Mouse (Mus musculus) lung, postnatal 4 days (tissue): ENCODE data around the gene Plin3.

Source experiments
- DNase-seq, 2 experiments: peaks; one replicate each; pipeline ENCODE4 v3.0.0; 2021

The Plin3 gene

GRCm38 (mm10) chr17:56233818-56234469 is 58.7 kb downstream of the Plin3 start:
- peak; percentile 28 to 62 for DNase-seq

GRCm38 (mm10) chr17:56233389-56233788 is 59.3 kb downstream of the Plin3 start:
- DNase-seq, result no peak

DNA sequence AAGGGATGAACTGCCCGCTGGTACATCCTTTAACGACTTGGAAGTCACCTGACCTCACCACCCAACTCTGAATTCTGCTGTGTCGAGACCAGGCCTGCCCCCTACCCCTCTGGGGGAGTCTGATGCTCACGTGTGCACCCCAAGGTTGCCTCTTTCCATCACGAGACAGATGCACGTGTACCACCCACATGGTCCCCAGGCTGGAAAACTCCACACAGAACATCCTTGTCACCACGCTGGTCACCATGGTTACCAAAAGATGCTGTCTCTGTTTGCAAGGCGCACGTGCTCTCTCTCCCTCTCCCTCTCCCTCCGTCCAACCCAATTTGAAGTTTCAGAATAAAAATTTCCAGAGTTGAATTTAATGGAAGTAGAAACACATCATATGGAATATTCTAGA is 62.7 kb downstream of the Plin3 start:
- no peak for DNase-seq
